Mouse (Mus musculus) ES-E14 (cell line): Measurements from ENCODE around the gene Acy3. TPM values are rescaled to one million over a fixed set of nuclear protein-coding genes. Genes with fewer than 3 reads are reported as not detected.
"Not testable (repeated sequence)": the region's sequence is repeated elsewhere in the genome, so short reads cannot be mapped to it uniquely, and the experiment has no call there.

ENCODE experiments used
- DNase-seq: peaks from one replicate; pipeline ENCODE4 v3.0.0-alpha.2; 2013; ENCODE audit warnings: low read depth, low spot score
- H3K27ac ChIP-seq: 2 replicates; pipeline ENCODE4 v1.5.1; 2012; ENCODE audit warnings: low read depth, mild to moderate bottlenecking, low read length, moderate library complexity, mixed read lengths; ENCODE audit not compliant: poor library complexity, insufficient read depth, severe bottlenecking
- H3K36me3 ChIP-seq: 2 replicates; pipeline ENCODE4 v1.6.1; 2012; ENCODE audit warnings: mild to moderate bottlenecking, low read length, moderate library complexity, mixed read lengths; ENCODE audit not compliant: control insufficient read depth, poor library complexity, insufficient read depth, severe bottlenecking
- H3K4me1 ChIP-seq, 2 experiments: fragments of 150-350 bp in 1 of 2; sonication (generic) in 1 of 2; 2 replicates each; pipeline ENCODE4 v1.6.1; 2012; ENCODE audit warnings: low read length in 2 of 2, mild to moderate bottlenecking in 1 of 2, mixed read lengths in 1 of 2; ENCODE audit not compliant: control insufficient read depth in 2 of 2, insufficient read depth in 2 of 2, poor library complexity in 1 of 2
- H3K4me3 ChIP-seq, 2 experiments: fragments of 150-350 bp in 1 of 2; sonication (generic) in 1 of 2; 2 replicates each; pipeline ENCODE4 v1.5.1; 2012; ENCODE audit warnings: low read length in 2 of 2, low read depth in 1 of 2, mild to moderate bottlenecking in 1 of 2, mixed read lengths in 1 of 2; ENCODE audit not compliant: insufficient read depth in 1 of 2, poor library complexity in 1 of 2, severe bottlenecking in 1 of 2
- H3K9ac ChIP-seq: 2 replicates; pipeline ENCODE4 v1.6.1; 2012; ENCODE audit warnings: low read depth, mild to moderate bottlenecking, low read length, mixed read lengths; ENCODE audit not compliant: poor library complexity, insufficient read depth, severe bottlenecking
- H3K9me3 ChIP-seq: fragments of 150-350 bp; sonication (generic); 2 replicates; pipeline ENCODE4 v1.6.1; 2012; ENCODE audit warnings: low read depth, mild to moderate bottlenecking, low read length; ENCODE audit not compliant: control insufficient read depth, insufficient read depth
- CHD2 ChIP-seq: IDR thresholded peaks from 2 replicates; pipeline ENCODE4 v1.6.1; 2014; ENCODE audit warnings: mild to moderate bottlenecking, low read depth, low read length, inconsistent platforms
- HCFC1 ChIP-seq: IDR thresholded peaks from 2 replicates; pipeline ENCODE4 v1.6.1; 2012; ENCODE audit warnings: low read length, inconsistent platforms, borderline replicate concordance; ENCODE audit not compliant: insufficient read depth
- MAFK ChIP-seq: IDR thresholded peaks from 2 replicates; pipeline ENCODE4 v1.6.1; 2014; ENCODE audit warnings: mild to moderate bottlenecking, low read depth, low read length, inconsistent platforms; ENCODE audit not compliant: insufficient read depth
- ZC3H11A ChIP-seq: IDR thresholded peaks from 2 replicates; pipeline ENCODE4 v1.6.1; 2012; ENCODE audit warnings: low read depth, mild to moderate bottlenecking, inconsistent platforms, low read length, borderline replicate concordance
- ZNF384 ChIP-seq: IDR thresholded peaks from 2 replicates; pipeline ENCODE4 v1.6.1; 2012; ENCODE audit warnings: low read depth, low read length, inconsistent platforms
- in situ Hi-C, 2 experiments: fragments of 600-800 bp; cut with MboI; formaldehyde crosslinking; loops; one replicate each; pipeline ENCODE4 v1.15.1; 2025; ENCODE audit warnings: low sequenced_read_pairs in 2 of 2, inconsistent platforms in 1 of 2; ENCODE audit not compliant: unreplicated experiment in 2 of 2
- total RNA-seq: library from RNA; depleted of rRNA; stranded (reverse); fragments of 300-350 nt; gene quantifications from 2 replicates; pipeline ENCODE4 v1.2.3, GENCODE M21; 2012; rRNA removed

Gene Acy3
- total RNA-seq, 1 experiment = 2.1 TPM

DNA sequence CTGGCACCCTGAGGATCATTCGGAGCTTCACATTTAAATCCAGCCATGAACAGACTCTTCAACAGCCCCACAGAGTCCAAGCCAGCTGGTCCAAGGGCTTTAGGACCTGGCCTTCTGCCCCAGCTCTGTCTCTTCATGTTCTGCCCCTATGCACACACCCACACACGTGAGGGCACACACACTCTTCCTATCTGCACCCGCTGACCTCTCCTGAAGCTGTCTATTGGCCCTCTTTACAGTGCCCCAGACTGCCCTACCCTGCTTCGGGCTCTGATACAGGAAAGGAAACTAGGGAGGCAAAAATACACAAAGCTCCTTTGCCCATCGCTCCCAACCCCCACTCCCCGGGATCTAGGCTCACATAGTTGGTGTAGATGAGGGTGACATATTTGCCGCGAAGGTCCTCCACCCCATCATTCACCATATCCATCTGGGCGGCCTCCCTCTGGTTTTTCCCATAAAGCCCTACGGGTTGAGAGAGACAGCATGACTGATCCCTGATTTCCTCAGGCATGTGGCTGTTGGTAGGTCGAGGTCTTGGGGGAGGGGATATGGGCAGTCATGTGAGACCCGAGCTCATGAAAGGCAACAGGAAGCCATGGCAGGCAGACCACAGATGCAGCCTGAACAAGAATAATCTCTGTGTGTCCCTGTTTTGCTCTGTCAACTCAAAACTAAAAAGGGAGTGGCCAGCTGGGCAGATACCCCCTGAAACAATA lies 50.1 kb downstream of the Acy3 start:
- H3K4me1 ChIP-seq = peaks cover 0 to 7% of the 10 kb centered on the region in 2 experiments; a peak in 2 of 4 replicates
- H3K36me3 ChIP-seq = peaks cover 6% of the 10 kb centered on the region; the same call in 1 of the 2 replicates
- H3K27ac ChIP-seq = no peak overlapping the region
- H3K4me3 ChIP-seq = no peak overlapping the region
- in situ Hi-C loops = no loop called here
- no peak for DNase-seq
- H3K9ac ChIP-seq = no peak overlapping the region
- no peaks in the 10 kb centered on the region for H3K9me3 ChIP-seq
- no peak for TF ChIP-seq ZNF384
- no peak for TF ChIP-seq MAFK
- TF ChIP-seq HCFC1 = no peak
- no peak for TF ChIP-seq CHD2
- no peak for TF ChIP-seq ZC3H11A

DNA sequence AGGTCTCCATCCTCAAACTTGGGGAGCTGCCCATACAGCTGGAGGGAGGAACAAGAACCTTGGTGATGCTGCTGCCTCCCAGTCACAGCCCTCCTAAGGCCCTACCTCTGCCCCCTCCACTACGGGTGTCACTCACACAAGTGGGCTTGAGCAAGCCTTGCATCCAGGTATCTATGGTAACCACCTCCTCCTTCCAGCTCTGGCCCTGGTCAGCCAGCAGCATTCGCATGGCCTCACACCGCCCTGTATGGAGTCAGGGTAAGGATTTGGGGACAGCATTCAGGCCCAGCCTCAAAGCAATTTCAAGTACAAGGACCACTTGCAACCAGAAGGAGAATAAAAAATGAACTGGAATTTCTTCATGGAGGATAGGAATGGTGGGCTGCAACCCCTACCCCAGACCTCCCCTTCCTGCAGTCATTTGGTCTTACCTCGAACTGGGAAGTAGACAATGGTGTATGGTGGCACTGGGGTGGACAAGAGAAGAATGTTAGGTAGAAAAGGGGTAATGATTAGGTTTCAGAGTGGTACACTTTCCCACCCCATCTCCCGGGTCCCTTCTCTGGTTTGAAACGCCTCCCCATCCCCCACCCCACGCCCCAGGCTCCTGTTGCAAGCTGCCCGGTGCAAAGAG lies 50.9 kb downstream of the Acy3 start:
- H3K27ac ChIP-seq, H3K4me1 ChIP-seq, in situ Hi-C loops, DNase-seq, H3K36me3 ChIP-seq, H3K9me3 ChIP-seq: not testable (repeated sequence)
- peak overlapping the region; percentile 80 for H3K4me3 ChIP-seq
- peak overlapping the region; percentile 82 for H3K9ac ChIP-seq

DNA sequence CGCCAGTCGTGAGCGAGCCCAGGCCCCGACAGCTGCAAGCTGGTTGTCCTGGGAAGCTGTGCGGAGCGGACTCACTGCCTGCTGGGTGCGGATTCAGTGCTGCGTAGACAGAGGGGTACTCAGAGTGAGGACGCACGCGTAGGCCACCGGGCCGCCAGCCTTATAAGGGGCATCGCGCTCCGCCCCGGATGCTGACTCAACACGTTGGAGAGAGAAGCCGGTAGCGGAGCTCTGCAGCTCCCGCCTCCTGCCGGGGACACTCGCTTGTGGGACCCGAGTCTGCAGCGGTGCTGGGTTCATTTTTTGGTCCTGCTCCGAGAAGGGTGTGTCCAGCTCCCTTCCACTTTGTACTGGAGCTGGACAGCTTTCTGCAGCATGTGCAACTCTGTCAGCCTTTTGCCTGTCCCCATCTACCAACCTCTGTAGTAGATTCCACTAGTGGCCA lies 51.4 kb downstream of the Acy3 start, which contains the start of gene Gstp1:
Gstp1 (minus strand) TSS at position 198 of the 445 bp plus-strand sequence.
- peak within 1 kb of the TSS; percentile 82 for H3K9ac ChIP-seq
- H3K36me3 ChIP-seq = peaks cover 6% of the 10 kb centered on the region; the same call in 1 of the 2 replicates
- no peak within 1 kb of the TSS; the same call in 1 of the 2 replicates for H3K27ac ChIP-seq
- peaks cover 3 to 9% of the 10 kb centered on the region in 2 experiments; a peak in 3 of 4 replicates for H3K4me1 ChIP-seq
- in situ Hi-C loops = no loop called here
- peak within 1 kb of the TSS; percentile 80 for H3K4me3 ChIP-seq
- H3K9me3 ChIP-seq = no peaks in the 10 kb centered on the region
- TF ChIP-seq MAFK (peak; percentile 86), CHD2 (no peak)
- DNase-seq = no peak

Other genes starting within 250 kb of the Acy3 start
- 25.9 and 27.2 TPM in 2 replicates for gene Kmt5b, start 219.1 kb upstream of the Acy3 start, total RNA-seq
- gene Chka, start 134.8 kb upstream of the Acy3 start, total RNA-seq = 79.6 and 86.1 TPM in 2 replicates
- 55.2 and 75.8 TPM in 2 replicates for gene Tcirg1, start 79.4 kb upstream of the Acy3 start, total RNA-seq
- 134 and 135 TPM in 2 replicates for gene Ndufs8, start 73.8 kb upstream of the Acy3 start, total RNA-seq
- gene Aldh3b1, start 56.8 kb upstream of the Acy3 start, total RNA-seq = 0.76 and 1.4 TPM in 2 replicates
- 3.9 and 9.5 TPM in 2 replicates for gene Unc93b1, start 51.4 kb upstream of the Acy3 start, total RNA-seq
- gene Aldh3b3, start 27.9 kb upstream of the Acy3 start, total RNA-seq = not detected in 2 replicates
- 0.21 and 0.62 TPM in 2 replicates for gene Aldh3b2, start 14.2 kb upstream of the Acy3 start, total RNA-seq
- not detected in 2 replicates for gene Tbx10, start 6.2 kb downstream of the Acy3 start, total RNA-seq
- gene Nudt8, start 14.0 kb downstream of the Acy3 start, total RNA-seq = 22.4 and 27.2 TPM in 2 replicates
- gene Gm49405, start 14.1 kb downstream of the Acy3 start, total RNA-seq = 1.9 and 4.0 TPM in 2 replicates
- 4.6 and 12.0 TPM in 2 replicates for gene Doc2g, start 16.7 kb downstream of the Acy3 start, total RNA-seq
- 182 and 219 TPM in 2 replicates for gene Ndufv1, start 26.2 kb downstream of the Acy3 start, total RNA-seq
- 121 and 146 TPM in 2 replicates for gene Gstp1, start 51.4 kb downstream of the Acy3 start, total RNA-seq
- 67.4 and 138 TPM in 2 replicates for gene Gstp2, start 59.5 kb downstream of the Acy3 start, total RNA-seq
- 3.4 and 3.9 TPM in 2 replicates for gene Gstp3, start 73.0 kb downstream of the Acy3 start, total RNA-seq
- gene Cabp2, start 95.0 kb downstream of the Acy3 start, total RNA-seq = not detected in 2 replicates
- gene Cdk2ap2, start 110.6 kb downstream of the Acy3 start, total RNA-seq = 39.6 and 42.7 TPM in 2 replicates
- gene Pitpnm1, start 113.4 kb downstream of the Acy3 start, total RNA-seq = 10.5 and 17.2 TPM in 2 replicates
- 26.9 and 27.9 TPM in 2 replicates for gene Aip, start 139.3 kb downstream of the Acy3 start, total RNA-seq
- gene Gpr152, start 153.2 kb downstream of the Acy3 start, total RNA-seq = 0.13 and 0.26 TPM in 2 replicates
- gene Cabp4, start 157.5 kb downstream of the Acy3 start, total RNA-seq = 1.3 and 1.8 TPM in 2 replicates
- 73.8 and 85.3 TPM in 2 replicates for gene Coro1b, start 162.0 kb downstream of the Acy3 start, total RNA-seq
- 9.5 and 15.1 TPM in 2 replicates for gene Ptprcap, start 167.0 kb downstream of the Acy3 start, total RNA-seq
- 19.7 and 26.6 TPM in 2 replicates for gene Rps6kb2, start 176.8 kb downstream of the Acy3 start, total RNA-seq
- gene Carns1, start 188.9 kb downstream of the Acy3 start, total RNA-seq = 2.3 and 3.3 TPM in 2 replicates
- 2.9 and 3.5 TPM in 2 replicates for gene Tbc1d10c, start 204.7 kb downstream of the Acy3 start, total RNA-seq
- 407 and 426 TPM in 2 replicates for gene Ppp1ca, start 205.5 kb downstream of the Acy3 start, total RNA-seq
- 33.1 and 42.1 TPM in 2 replicates for gene Rad9a, start 215.1 kb downstream of the Acy3 start, total RNA-seq
- gene Clcf1, start 227.7 kb downstream of the Acy3 start, total RNA-seq = 2.2 and 2.7 TPM in 2 replicates
- not detected in 2 replicates for gene AC109138.7, start 227.8 kb downstream of the Acy3 start, total RNA-seq
- gene Pold4, start 245.3 kb downstream of the Acy3 start, total RNA-seq = 6.2 and 8.7 TPM in 2 replicates